Mouse (Mus musculus) left cerebral cortex, adult 18-20 months (tissue): Measurements from ENCODE around the gene Sos1. TPM values are rescaled to one million over a fixed set of nuclear protein-coding genes. Genes with fewer than 3 reads are reported as not detected.

ENCODE experiments used
- total RNA-seq, 2 experiments: library from RNA; stranded (reverse); gene quantifications; 2 replicates each; pipeline ENCODE4 v1.2.3; 2021

The Sos1 gene
- total RNA-seq, 2 experiments from 2014 or later: 33.7 to 35.4 TPM

Other genes starting within 250 kb of the Sos1 start
- gene Morn2, start 190.2 kb downstream of the Sos1 start, total RNA-seq: 10 to 100 TPM; 15.4 to 16.9 TPM
- gene Dhx57, start 190.0 kb downstream of the Sos1 start, total RNA-seq: 10 to 100 TPM; 34.3 to 37.8 TPM
- gene Arhgef33, start 173.0 kb downstream of the Sos1 start, total RNA-seq: 1 to 10 TPM; 2.4 to 3.9 TPM
- gene Gm10190, start 106.9 kb downstream of the Sos1 start, total RNA-seq: not detected
- 10 to 100 TPM; 16.5 to 19.1 TPM for gene Cdkl4, start 97.4 kb upstream of the Sos1 start, total RNA-seq
- 10 to 100 TPM; 69.3 to 74.4 TPM for gene Map4k3, start 248.0 kb upstream of the Sos1 start, total RNA-seq